Mouse (Mus musculus) embryonic fibroblast, embryonic 13.5 days (primary cell): ENCODE results near the gene Agpat2. TPM values are rescaled to one million over a fixed set of nuclear protein-coding genes. Genes with fewer than 3 reads are reported as not detected.

Experiments
- H3K27ac ChIP-seq: 2 replicates; pipeline ENCODE4 v1.5.1; 2012; ENCODE audit warnings: low read length, control low read depth, inconsistent platforms; ENCODE audit not compliant: insufficient read depth
- H3K4me1 ChIP-seq: 2 replicates; pipeline ENCODE4 v1.6.1; 2011; ENCODE audit warnings: low read length; ENCODE audit not compliant: control insufficient read depth, insufficient read depth
- H3K4me3 ChIP-seq: 2 replicates; pipeline ENCODE4 v1.5.1; 2011; ENCODE audit warnings: mild to moderate bottlenecking, control low read depth, low read length; ENCODE audit not compliant: insufficient read depth
- CTCF ChIP-seq: IDR thresholded peaks from 2 replicates; pipeline ENCODE4 v1.5.1; 2011; ENCODE audit warnings: mild to moderate bottlenecking, control low read depth, low read length, moderate library complexity, borderline replicate concordance; ENCODE audit not compliant: insufficient read depth
- POLR2A ChIP-seq: IDR thresholded peaks from 2 replicates; pipeline ENCODE4 v1.6.1; 2011; ENCODE audit warnings: low read depth, mild to moderate bottlenecking, control low read depth, low read length, moderate library complexity
- polyA plus RNA-seq: library from polyadenylated mRNA; stranded (reverse); fragments of >200 nt; gene quantifications from 2 replicates; pipeline ENCODE4 v1.2.4, GENCODE M21; 2011; ENCODE audit warnings: low read depth; ENCODE audit not compliant: missing spikeins, insufficient read length

The Agpat2 gene
- polyA plus RNA-seq, 1 experiment, result 22.4 TPM

- Histone ChIP-seq H3K4me1 (no peaks in the 10 kb centered on the region), H3K4me3 (no peak overlapping the region), H3K27ac (no peak overlapping the region)
- TF ChIP-seq POLR2A (no peak), CTCF (no peak)
These were observed 22.0 kb downstream of the Agpat2 start for GRCm38 (mm10) chr2:26582203-26582602.

GRCm38 (mm10) chr2:26580751-26581150 lies 23.5 kb downstream of the Agpat2 start:
- no peak for TF ChIP-seq POLR2A
- TF ChIP-seq CTCF, result no peak
- Histone ChIP-seq H3K4me3 (no peak overlapping the region), H3K4me1 (no peaks in the 10 kb centered on the region), H3K27ac (no peak overlapping the region)

GRCm38 (mm10) chr2:26579714-26580113 lies 24.5 kb downstream of the Agpat2 start, which contains the start of gene Egfl7:
TSS of gene Egfl7 (plus strand) at chr2:26580014.
- no peaks in the 10 kb centered on the region for H3K4me1 ChIP-seq
- TF ChIP-seq CTCF, result no peak
- no peak for TF ChIP-seq POLR2A
- no peak within 1 kb of the TSS for H3K4me3 ChIP-seq
- H3K27ac ChIP-seq, result no peak within 1 kb of the TSS

GRCm38 (mm10) chr2:26578369-26578768 lies 25.8 kb downstream of the Agpat2 start:
- no peaks in the 10 kb centered on the region for H3K4me1 ChIP-seq
- H3K4me3 ChIP-seq, result no peak overlapping the region
- no peak for TF ChIP-seq POLR2A
- no peak for TF ChIP-seq CTCF
- H3K27ac ChIP-seq, result no peak overlapping the region

- Histone ChIP-seq H3K27ac (no peak overlapping the region), H3K4me3 (no peak overlapping the region), H3K4me1 (no peaks in the 10 kb centered on the region)
- TF ChIP-seq CTCF (no peak), POLR2A (no peak)
These were observed 27.8 kb downstream of the Agpat2 start for GRCm38 (mm10) chr2:26576462-26576861.

- H3K4me1 ChIP-seq, result no peaks in the 10 kb centered on the region
- TF ChIP-seq POLR2A (no peak), CTCF (no peak)
- no peak overlapping the region for H3K27ac ChIP-seq
- H3K4me3 ChIP-seq, result no peak overlapping the region
These were observed 28.4 kb downstream of the Agpat2 start for GRCm38 (mm10) chr2:26575865-26576264.

- H3K27ac ChIP-seq, result no peak overlapping the region
- H3K4me3 ChIP-seq, result no peak overlapping the region
- H3K4me1 ChIP-seq, result no peaks in the 10 kb centered on the region
- TF ChIP-seq CTCF, result no peak
- no peak for TF ChIP-seq POLR2A
These were observed 28.8 kb downstream of the Agpat2 start for GRCm38 (mm10) chr2:26575378-26575777.

GRCm38 (mm10) chr2:26574862-26575261 lies 29.4 kb downstream of the Agpat2 start:
- Histone ChIP-seq H3K4me1 (no peaks in the 10 kb centered on the region), H3K4me3 (no peak overlapping the region), H3K27ac (no peak overlapping the region)
- TF ChIP-seq POLR2A (no peak), CTCF (no peak)

- Histone ChIP-seq H3K4me1 (no peaks in the 10 kb centered on the region), H3K4me3 (no peak overlapping the region), H3K27ac (no peak overlapping the region)
- TF ChIP-seq CTCF, result no peak
- TF ChIP-seq POLR2A, result no peak
These were observed 30.4 kb downstream of the Agpat2 start for GRCm38 (mm10) chr2:26573807-26574206.

- no peak overlapping the region for H3K4me3 ChIP-seq
- no peaks in the 10 kb centered on the region for H3K4me1 ChIP-seq
- no peak overlapping the region for H3K27ac ChIP-seq
- TF ChIP-seq POLR2A (no peak), CTCF (no peak)
These were observed 30.8 kb downstream of the Agpat2 start for GRCm38 (mm10) chr2:26573396-26573795.

- no peak for TF ChIP-seq CTCF
- TF ChIP-seq POLR2A, result no peak
- Histone ChIP-seq H3K4me1 (no peaks in the 10 kb centered on the region), H3K4me3 (no peak overlapping the region), H3K27ac (no peak overlapping the region)
These were observed 32.4 kb downstream of the Agpat2 start for GRCm38 (mm10) chr2:26571826-26572225.
